Mouse (Mus musculus) CH12F3 (cell line): ENCODE data around the gene Tprg.

Source experiments
- in situ Hi-C: fragments of 300-500 bp; cut with MboI; formaldehyde crosslinking; loops from 2 replicates; pipeline ENCODE4 v1.14.3; 2020; ENCODE audit warnings: low sequenced_read_pairs

Gene Tprg

GRCm38 (mm10) chr16:25325631-25326238 is 39.1 kb downstream of the Tprg start:
- in situ Hi-C loops: no loop called here

- in situ Hi-C loops: no loop called here
Observed at GRCm38 (mm10) chr16:25333279-25334219, 46.9 kb downstream of the Tprg start.

- in situ Hi-C loops: no loop called here
Observed at GRCm38 (mm10) chr16:25335058-25335703, 48.6 kb downstream of the Tprg start.

- in situ Hi-C loops: no loop called here
Observed at GRCm38 (mm10) chr16:25349626-25350025, 63.0 kb downstream of the Tprg start.

- in situ Hi-C loops: no loop called here
Observed at GRCm38 (mm10) chr16:25367834-25368233, 81.2 kb downstream of the Tprg start.

- in situ Hi-C loops: loop anchor here (5.0 kb wide), 1 partner anchor 582 kb away; no protein-coding TSS in a partner anchor
Observed at GRCm38 (mm10) chr16:25369984-25370412, 83.4 kb downstream of the Tprg start.

GRCm38 (mm10) chr16:25374121-25374520 is 87.5 kb downstream of the Tprg start:
- in situ Hi-C loops: loop anchor here (5.0 kb wide), 1 partner anchor 578 kb away; no protein-coding TSS in a partner anchor

GRCm38 (mm10) chr16:25374775-25375174 is 88.2 kb downstream of the Tprg start:
- in situ Hi-C loops: loop anchor here (5.0 kb wide), 1 partner anchor 578 kb away; no protein-coding TSS in a partner anchor

- in situ Hi-C loops: no loop called here
Observed at GRCm38 (mm10) chr16:25376720-25377373, 90.2 kb downstream of the Tprg start.

GRCm38 (mm10) chr16:25377695-25378094 is 91.1 kb downstream of the Tprg start:
- in situ Hi-C loops: no loop called here

GRCm38 (mm10) chr16:25385498-25386192 is 99.0 kb downstream of the Tprg start:
- in situ Hi-C loops: no loop called here

- in situ Hi-C loops: no loop called here
Observed at GRCm38 (mm10) chr16:25394676-25395075, 108.1 kb downstream of the Tprg start.

- in situ Hi-C loops: no loop called here
Observed at GRCm38 (mm10) chr16:25404156-25404555, 117.5 kb downstream of the Tprg start.

GRCm38 (mm10) chr16:25407204-25407886 is 120.7 kb downstream of the Tprg start:
- in situ Hi-C loops: no loop called here

- in situ Hi-C loops: no loop called here
Observed at GRCm38 (mm10) chr16:25408032-25408431, 121.4 kb downstream of the Tprg start.

GRCm38 (mm10) chr16:25411307-25411706 is 124.7 kb downstream of the Tprg start:
- in situ Hi-C loops: no loop called here

- in situ Hi-C loops: no loop called here
Observed at GRCm38 (mm10) chr16:25413885-25414284, 127.3 kb downstream of the Tprg start.

GRCm38 (mm10) chr16:25415186-25415585 is 128.6 kb downstream of the Tprg start:
- in situ Hi-C loops: no loop called here

GRCm38 (mm10) chr16:25417875-25418630 is 131.4 kb downstream of the Tprg start:
- in situ Hi-C loops: no loop called here
